Mouse (Mus musculus): ENCODE data around the gene Garnl3. TPM values are rescaled to one million over a fixed set of nuclear protein-coding genes. Genes with fewer than 3 reads are reported as not detected.
A peak's percentile ranks its signal among the peaks of the same experiment; 100 is the strongest.

The Garnl3 gene
- total RNA-seq (2021): 10 to 100 TPM; 35.7 to 39.7 TPM
- long read RNA-seq, experiment 1, partial matches to known transcripts: 3 of 18 reads
- long read RNA-seq, experiment 1, other reads (novel, unspliced or antisense): 15 of 18 reads
- long read RNA-seq, experiment 2, partial matches to known transcripts: 10 of 26 reads
- long read RNA-seq, experiment 2, other reads (novel, unspliced or antisense): 16 of 26 reads

- DNase-seq (ENCODE audit: low spot score in 2 of 2): peak; percentile 15 to 44
These were observed at the start of gene Garnl3 for GRCm38 (mm10) chr2:33131500-33132092. TSS of gene Garnl3 (minus strand) at chr2:33131654.

GRCm38 (mm10) chr2:33179930-33180630, 48.6 kb upstream of the Garnl3 start:
- DNase-seq (ENCODE audit: low spot score in 2 of 2): no peak

DNA sequence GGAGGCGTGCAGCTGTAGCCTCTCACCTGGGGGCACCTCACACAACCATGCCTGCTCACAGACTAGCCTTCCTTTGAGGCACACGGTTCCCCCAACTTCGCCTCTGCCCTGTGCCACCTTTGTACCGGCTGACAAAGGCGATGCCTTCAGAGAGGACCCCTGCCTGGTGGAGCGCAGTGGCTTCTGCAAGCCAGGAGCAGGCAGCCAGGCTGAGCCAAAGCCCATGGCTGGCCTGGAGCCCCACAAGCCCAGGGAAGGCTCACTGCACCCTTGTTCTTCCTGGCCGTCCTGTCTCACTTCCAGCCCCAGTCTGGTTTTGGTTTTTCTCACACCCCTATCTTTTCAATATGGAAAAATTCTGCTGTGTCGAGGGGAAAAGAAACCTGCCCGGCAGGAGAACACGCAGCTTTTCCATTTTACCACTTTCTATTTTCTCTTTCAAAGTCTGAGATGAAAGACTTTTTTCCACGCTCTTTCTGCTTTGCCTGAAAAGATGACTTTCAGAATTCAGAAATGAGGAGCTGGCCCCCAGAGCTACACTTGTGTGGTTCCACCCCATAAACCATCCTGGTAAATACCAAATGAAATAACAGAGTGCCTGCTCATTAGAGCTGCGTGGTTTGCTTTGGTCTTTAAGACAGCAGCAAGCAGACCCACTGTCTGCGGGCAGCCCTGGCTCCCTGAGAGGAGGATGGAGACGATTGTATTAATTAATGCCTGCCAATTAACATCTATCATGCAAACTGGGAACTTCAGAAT, 47.9 kb upstream of the Garnl3 start:
- DNase-seq (ENCODE audit: low spot score in 2 of 2): no peak

- DNase-seq (ENCODE audit: low spot score in 2 of 2): no peak
These were observed 46.9 kb upstream of the Garnl3 start for GRCm38 (mm10) chr2:33178243-33178932.

GRCm38 (mm10) chr2:33177443-33178242, 46.2 kb upstream of the Garnl3 start:
- no peak for DNase-seq (ENCODE audit: low spot score in 2 of 2)

GRCm38 (mm10) chr2:33176921-33177320, 45.5 kb upstream of the Garnl3 start:
- DNase-seq (ENCODE audit: low spot score in 2 of 2): no peak

- DNase-seq (ENCODE audit: low spot score in 2 of 2): no peak
These were observed 45.1 kb upstream of the Garnl3 start for GRCm38 (mm10) chr2:33176516-33176915.

DNA sequence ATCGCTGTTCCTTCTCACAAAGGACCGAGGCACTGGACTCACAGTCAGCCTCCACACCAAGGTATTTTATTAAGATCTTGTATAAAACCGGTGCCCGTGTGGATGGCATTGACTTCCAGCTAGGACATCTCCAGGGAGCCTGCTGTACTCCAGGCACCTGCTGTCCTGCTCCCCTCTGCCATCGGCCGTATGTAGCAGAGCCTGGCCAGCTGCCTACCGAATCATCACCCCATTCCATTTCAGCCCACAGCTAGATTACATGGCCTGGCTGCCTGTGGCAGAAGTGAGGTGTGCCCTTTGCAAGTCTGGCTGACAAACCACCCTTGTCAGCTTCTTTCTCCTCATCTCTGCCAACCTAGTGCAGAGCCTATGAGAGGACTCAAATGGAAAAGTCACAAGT, 42.2 kb upstream of the Garnl3 start:
- no peak for DNase-seq (ENCODE audit: low spot score in 2 of 2)

GRCm38 (mm10) chr2:33173126-33173525, 41.7 kb upstream of the Garnl3 start:
- no peak for DNase-seq (ENCODE audit: low spot score in 2 of 2)

GRCm38 (mm10) chr2:33170777-33171565, 39.5 kb upstream of the Garnl3 start:
- no peak for DNase-seq (ENCODE audit: low spot score in 2 of 2)

DNA sequence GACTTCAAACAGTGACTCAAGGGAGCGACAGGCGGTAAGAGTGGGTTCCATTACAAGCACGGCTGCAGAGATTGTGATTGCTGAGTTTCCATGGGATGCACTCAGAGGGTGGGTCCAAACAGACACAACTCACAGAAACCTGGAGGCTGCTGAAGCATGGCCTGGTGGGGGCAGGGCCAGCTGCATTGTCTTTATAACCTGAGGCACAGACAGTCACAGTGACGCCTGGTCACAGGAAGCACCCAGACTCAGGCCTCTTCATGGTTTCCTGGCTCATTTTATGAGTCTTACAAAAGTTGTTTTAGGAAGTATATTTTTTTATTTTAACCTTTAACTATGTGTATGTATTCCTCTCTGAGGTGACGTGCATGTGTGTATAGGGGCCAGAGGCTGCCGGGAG, 38.0 kb upstream of the Garnl3 start:
- no peak for DNase-seq (ENCODE audit: low spot score in 2 of 2)

DNA sequence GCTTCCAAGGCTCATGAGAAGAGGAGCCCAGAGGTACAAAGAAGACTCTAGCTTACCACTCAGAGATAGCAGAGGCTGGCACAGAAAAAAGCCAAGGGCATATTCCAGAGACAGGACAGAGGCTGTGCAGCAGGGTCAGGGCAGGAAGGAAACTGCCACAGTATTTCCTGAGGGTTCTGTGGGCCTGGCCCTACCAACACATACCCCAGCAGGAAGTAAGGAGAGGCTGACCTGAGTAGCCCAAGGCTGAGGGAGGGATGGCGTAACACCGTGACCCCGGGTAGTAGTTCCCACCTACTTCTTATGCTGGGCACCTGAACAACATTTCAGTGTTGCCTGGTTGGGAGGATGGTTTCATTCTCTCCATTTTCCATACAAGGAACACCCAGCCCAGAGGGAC, 35.6 kb upstream of the Garnl3 start:
- DNase-seq (ENCODE audit: low spot score in 2 of 2): no peak

DNA sequence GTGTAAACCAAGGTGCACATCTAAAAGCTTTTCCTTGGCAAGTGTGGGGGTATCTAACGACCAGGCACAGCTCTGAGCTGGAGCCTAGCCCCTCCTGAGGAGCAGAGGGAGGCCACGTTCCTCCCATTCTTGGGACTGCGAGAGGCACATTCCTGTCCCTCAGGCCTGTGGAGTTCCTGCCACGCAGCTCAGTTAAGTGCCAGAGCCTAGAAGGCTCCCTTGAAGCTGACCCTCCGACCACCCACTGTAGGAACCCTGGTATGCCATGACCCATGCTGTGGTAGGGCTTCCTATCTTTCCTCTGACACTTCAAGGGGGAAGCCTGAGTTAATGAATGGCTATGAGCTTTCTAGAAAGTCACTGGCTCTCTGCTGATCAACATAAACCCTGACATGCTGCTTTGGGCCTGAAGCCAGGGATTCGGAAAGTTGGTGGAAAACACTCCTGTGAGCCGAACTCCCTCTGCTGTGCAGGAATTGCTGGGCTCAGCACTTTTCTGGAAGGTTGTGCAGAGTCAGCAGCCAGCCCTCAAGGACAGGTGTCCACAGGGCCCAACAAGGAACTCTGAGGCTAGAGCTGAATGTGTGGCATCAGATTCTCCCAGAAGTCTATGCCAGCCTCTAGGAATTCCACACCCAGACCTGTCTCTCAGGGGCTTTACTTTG, 34.4 kb upstream of the Garnl3 start:
- no peak for DNase-seq (ENCODE audit: low spot score in 2 of 2)

DNA sequence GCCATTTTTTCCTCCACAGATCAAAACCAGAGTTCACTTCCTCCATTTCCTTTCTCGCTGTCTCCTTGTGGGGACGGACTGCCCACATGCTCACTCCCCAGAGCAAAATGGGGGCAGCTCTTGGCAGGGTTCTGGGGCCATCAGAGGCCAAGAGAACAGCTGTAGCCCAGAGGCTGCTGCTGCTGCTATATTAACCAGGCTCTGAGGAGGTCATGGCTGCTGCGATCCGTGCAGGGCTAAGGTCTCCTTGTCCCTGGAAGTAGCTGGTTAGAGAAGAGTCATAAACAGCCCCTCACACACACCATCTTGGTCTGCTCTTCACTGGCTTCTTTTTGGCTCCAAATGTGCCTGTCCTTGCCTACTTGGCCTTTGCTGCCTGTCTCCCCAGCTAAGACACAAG, 33.8 kb upstream of the Garnl3 start:
- DNase-seq (ENCODE audit: low spot score in 2 of 2): no peak

- no peak for DNase-seq (ENCODE audit: low spot score in 2 of 2)
These were observed 33.2 kb upstream of the Garnl3 start for GRCm38 (mm10) chr2:33164646-33165045.

GRCm38 (mm10) chr2:33162126-33162525, 30.7 kb upstream of the Garnl3 start:
- no peak for DNase-seq (ENCODE audit: low spot score in 2 of 2)

DNA sequence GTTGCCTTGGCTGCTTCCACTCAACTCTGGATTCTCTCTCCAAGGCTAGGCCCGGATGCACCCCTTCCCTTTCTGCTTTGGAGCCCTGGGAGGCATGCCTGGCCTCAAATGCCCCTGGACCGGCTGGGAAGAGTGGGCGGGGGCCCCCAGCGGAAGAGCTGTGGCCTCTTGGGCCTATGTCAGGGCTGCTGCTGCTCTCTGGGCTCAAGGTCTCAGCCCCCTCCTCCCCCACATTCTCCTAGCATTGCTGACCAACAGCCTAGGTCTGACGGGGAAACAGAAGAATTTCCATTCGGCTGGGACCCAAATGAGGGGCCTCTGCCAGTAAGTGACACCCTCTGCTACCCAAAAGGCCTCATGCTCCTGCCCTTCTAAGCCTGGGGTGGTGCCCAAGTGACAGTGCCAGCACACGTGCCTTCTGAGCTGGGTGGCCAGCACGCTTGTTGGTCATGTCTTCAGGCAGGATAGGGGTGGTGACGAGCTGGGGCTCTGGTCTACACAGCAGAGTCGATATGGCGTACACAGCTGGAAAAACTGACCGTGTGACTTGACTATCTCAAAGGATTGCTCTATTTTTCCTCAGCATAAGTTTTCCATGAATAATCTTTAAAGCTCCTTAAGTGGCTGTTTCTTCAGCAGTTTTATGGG, 29.0 kb upstream of the Garnl3 start:
- DNase-seq (ENCODE audit: low spot score in 2 of 2): no peak

- no peak for DNase-seq (ENCODE audit: low spot score in 2 of 2)
These were observed 28.1 kb upstream of the Garnl3 start for GRCm38 (mm10) chr2:33159593-33159992.

GRCm38 (mm10) chr2:33158895-33159294, 27.4 kb upstream of the Garnl3 start:
- no peak for DNase-seq (ENCODE audit: low spot score in 2 of 2)
